Mouse (Mus musculus): Measurements from ENCODE around the gene Trim46.

GRCm38 (mm10) chr3:89288503-89288928 lies 42.4 kb upstream of the Trim46 start:
- TF ChIP-seq ZNF384 (IDR thresholded peaks at IDR 0.05; ENCODE audit: low read depth, low read length) (no peak), MAFK (IDR thresholded peaks at IDR 0.05; ENCODE audit: insufficient read depth, low read depth, low read length) (no peak)

Measured in ES-E14 (cell line).